Mouse (Mus musculus) urinary bladder, postnatal 10 days (tissue): ENCODE results near the gene Olfr71.

Experiments used
- DNase-seq: peaks from one replicate; pipeline ENCODE4 v3.0.0; 2022; ENCODE audit warnings: low spot score

The Olfr71 gene

GRCm38 (mm10) chr4:43709869-43710268, at the start of gene Olfr71:
Gene Olfr71, minus strand, starts transcription at chr4:43710255.
- no peak for DNase-seq

GRCm38 (mm10) chr4:43757213-43757612, 47.2 kb upstream of the Olfr71 start:
- no peak for DNase-seq

- no peak for DNase-seq
Measured at GRCm38 (mm10) chr4:43745187-43745586, 35.1 kb upstream of the Olfr71 start.

GRCm38 (mm10) chr4:43743099-43743498, 33.0 kb upstream of the Olfr71 start:
- no peak for DNase-seq

GRCm38 (mm10) chr4:43742637-43743036, 32.6 kb upstream of the Olfr71 start:
- DNase-seq, result no peak

- DNase-seq, result no peak
Measured at GRCm38 (mm10) chr4:43741526-43741925, 31.5 kb upstream of the Olfr71 start.

GRCm38 (mm10) chr4:43738989-43739674, 29.1 kb upstream of the Olfr71 start:
- DNase-seq, result no peak

GRCm38 (mm10) chr4:43737144-43737543, 27.1 kb upstream of the Olfr71 start:
- no peak for DNase-seq

- no peak for DNase-seq
Measured at GRCm38 (mm10) chr4:43733186-43733585, 23.1 kb upstream of the Olfr71 start.

- no peak for DNase-seq
Measured at GRCm38 (mm10) chr4:43732171-43732570, 22.1 kb upstream of the Olfr71 start.

- DNase-seq, result no peak
Measured at GRCm38 (mm10) chr4:43730750-43731297, 20.8 kb upstream of the Olfr71 start.

- DNase-seq, result no peak
Measured at GRCm38 (mm10) chr4:43729794-43730550, 19.9 kb upstream of the Olfr71 start, which contains the start of gene Spaar. Gene Spaar, plus strand, starts transcription at chr4:43730034.

- DNase-seq, result no peak
Measured at GRCm38 (mm10) chr4:43729126-43729525, 19.1 kb upstream of the Olfr71 start.

- DNase-seq, result no peak
Measured at GRCm38 (mm10) chr4:43728576-43728954, 18.5 kb upstream of the Olfr71 start.

GRCm38 (mm10) chr4:43727718-43728575, 17.9 kb upstream of the Olfr71 start:
- no peak for DNase-seq

- DNase-seq, result peak; percentile 37
Measured at GRCm38 (mm10) chr4:43726995-43727394, 16.9 kb upstream of the Olfr71 start, which contains the start of gene Hrct1. Gene Hrct1, plus strand, starts transcription at chr4:43727188.

- no peak for DNase-seq
Measured at GRCm38 (mm10) chr4:43726228-43726993, 16.4 kb upstream of the Olfr71 start.

- DNase-seq, result no peak
Measured at GRCm38 (mm10) chr4:43724764-43725163, 14.7 kb upstream of the Olfr71 start.

- no peak for DNase-seq
Measured at GRCm38 (mm10) chr4:43722191-43722590, 12.1 kb upstream of the Olfr71 start.

- DNase-seq, result no peak
Measured at GRCm38 (mm10) chr4:43720491-43721228, 10.6 kb upstream of the Olfr71 start.
